Mouse (Mus musculus) 3134 (cell line): ENCODE measurements around the gene Trpv1.

Experiments
- DNase-seq: peaks from one replicate; pipeline ENCODE4 v3.0.0-alpha.2; 2011; ENCODE audit warnings: low spot score; ENCODE audit not compliant: insufficient read length; ENCODE audit errors: extremely low read depth

The Trpv1 gene

GRCm38 (mm10) chr11:73232513-73232912 is 1.6 kb upstream of the Trpv1 start:
- no peak for DNase-seq

DNA sequence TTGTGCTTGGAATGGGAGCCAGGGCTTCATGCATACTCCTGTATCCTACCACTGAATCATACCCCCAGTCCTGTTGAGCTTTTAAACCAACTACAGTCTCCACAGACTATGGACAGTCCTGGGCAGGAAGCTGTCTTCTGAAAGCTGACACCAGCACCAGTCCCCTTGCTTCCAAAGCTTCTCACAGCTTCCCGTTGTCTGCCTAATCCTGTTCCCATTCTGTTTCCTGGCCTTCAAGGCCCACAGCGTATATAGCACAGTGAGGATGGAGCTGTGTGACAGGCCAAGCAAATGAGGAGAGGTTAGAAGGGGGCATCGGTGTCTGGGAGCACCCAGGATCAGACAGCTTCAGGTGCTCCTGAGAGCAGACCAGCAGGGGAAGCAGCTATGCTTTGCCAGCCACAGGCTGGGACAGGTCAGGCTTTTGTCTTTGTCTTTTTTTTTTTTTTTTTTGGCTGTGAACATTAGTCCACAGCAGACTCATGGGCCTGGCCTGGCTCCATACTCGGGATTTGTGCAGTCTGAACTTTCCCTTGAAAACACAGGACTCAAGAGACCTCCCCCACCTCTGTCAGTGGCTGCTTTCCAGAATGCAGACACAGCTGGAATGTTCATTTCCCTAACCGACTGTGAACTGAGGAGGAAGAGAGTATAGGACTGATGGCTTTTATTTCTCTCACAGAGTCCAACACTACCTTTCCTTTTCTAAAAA is 2.1 kb downstream of the Trpv1 start:
- DNase-seq: no peak

DNA sequence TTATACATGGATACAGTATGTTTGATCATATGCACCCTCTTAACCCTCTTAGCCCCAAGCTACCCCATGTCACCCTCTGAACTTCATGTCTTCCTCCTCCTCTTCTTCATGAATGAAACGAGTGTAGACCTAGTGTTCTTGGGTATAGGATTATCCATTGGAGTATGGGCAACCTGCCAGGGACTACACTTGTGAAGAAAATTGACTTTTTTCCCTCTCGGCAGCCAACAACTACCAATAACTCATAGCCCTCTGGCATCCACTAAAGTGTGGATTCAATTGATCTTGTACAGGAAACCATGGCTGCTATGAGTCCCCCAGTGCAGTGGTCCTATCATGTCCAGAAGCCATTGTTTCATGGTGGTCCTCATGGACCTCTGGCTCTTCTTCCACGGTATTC is 2.6 kb downstream of the Trpv1 start:
- no peak for DNase-seq

DNA sequence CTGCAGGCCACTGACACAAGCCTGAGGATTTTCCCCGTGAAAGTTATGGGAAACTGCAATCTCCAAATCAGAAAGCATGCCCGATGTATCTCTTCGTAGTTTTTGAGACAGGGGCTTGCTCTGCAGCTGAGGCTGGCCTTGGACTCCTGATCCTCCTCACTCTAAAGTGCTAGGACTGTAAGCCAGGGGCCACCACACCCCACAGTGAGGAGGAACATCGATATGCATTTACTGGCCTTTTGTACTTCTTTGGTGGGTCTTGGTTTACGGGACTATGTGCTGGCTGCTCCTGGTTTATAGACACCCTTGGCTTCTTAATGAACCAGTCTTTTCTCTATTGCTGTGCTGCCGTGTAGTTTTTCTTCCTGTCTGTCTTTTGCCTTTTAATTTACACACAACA is 8.1 kb downstream of the Trpv1 start:
- DNase-seq: no peak

- no peak for DNase-seq
Measured at GRCm38 (mm10) chr11:73242777-73243176, 8.7 kb downstream of the Trpv1 start.

DNA sequence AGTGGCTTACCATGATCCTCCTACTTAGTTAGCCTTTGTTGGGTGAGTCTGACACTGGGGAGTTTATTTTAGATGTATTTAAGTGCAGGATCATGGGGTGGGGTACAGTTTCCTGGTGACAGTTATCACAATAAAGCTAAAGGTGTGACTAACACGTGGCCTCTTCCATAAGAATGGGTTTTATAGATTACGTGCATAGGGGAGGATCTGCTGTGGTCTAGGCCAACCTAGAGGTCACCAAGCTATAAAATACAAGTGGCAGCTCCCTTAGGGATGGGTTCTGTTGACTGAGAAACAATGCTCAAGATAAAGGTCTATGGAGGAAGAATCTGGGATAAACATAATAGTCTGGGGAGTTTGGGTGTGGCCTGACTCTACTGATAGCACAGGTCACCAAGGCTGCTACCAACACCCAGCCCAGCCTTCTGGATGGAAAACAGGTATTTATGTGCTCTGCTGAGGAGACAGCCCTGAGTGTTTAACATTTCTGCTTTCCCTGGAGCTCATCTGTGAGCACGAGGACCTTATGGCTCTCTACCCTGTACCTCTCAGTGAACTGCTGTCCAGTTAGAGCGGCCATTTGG is 23.4 kb downstream of the Trpv1 start:
- no peak for DNase-seq

DNA sequence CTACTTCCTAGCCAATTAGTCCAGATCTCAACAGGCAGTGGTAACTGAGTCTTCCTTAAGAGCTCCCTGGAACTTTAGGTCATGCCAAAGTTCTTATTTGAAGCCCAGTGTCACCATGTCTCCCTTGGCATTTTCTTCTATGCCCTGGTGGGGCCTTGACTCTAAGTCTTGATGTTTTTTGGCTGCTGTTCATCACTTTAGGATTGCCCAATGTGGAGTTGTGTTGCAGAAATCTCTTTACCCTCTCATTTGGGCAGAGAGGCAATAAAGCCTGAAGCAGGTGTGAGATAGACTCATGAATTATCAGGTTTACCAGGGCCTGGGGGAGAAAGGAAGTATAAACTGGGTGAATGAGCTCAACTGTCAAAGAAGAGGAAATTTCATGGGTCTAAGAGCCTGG is 24.6 kb downstream of the Trpv1 start:
- no peak for DNase-seq

DNA sequence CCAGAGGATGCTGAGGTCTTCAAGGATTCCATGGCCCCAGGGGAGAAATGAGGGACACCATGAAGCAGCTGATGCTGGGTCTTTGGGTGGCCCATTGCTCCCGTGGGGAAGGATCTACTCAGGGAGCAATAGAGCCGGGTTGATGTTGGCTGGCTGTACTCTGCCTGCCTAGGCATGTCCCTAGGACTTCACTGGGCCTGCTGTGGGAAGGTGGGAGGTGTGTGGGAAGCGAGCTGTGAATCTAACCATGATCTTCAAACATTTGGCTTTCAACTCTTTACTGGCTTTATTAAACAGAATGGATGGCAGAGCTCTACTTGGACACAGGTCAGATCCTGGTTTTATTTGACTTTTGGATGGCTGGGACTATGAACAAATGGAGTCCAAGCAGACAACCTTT is 26.4 kb downstream of the Trpv1 start:
- DNase-seq: no peak

- DNase-seq: no peak
Measured at GRCm38 (mm10) chr11:73261385-73261784, 27.3 kb downstream of the Trpv1 start.

GRCm38 (mm10) chr11:73267267-73267666 is 33.2 kb downstream of the Trpv1 start, which contains the start of gene Trpv3:
TSS of gene Trpv3 (plus strand) at chr11:73267388.
- DNase-seq: peak; percentile 30

GRCm38 (mm10) chr11:73274821-73275220 is 40.7 kb downstream of the Trpv1 start:
- DNase-seq: no peak

DNA sequence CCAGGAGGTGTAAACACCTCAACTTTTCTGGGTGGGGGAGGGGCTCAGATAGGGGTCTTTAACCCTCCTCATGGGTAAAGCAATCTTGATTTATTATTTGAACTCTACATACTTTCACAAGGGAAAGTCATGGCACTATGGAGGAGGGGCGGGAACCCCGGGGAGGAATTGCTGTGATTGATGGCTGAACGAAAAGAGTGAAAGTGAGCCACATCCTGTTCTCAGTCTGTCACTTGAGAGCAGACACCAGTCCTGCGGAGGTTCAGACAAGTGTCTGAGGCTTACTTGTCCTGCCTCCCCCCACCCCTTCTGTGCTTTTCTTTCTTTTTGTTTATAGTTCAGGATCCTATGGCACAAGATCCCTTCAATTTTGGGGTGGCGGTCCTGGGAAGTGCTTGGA is 46.6 kb downstream of the Trpv1 start:
- DNase-seq: no peak

- no peak for DNase-seq
Measured at GRCm38 (mm10) chr11:73281528-73282027, 47.5 kb downstream of the Trpv1 start.

DNA sequence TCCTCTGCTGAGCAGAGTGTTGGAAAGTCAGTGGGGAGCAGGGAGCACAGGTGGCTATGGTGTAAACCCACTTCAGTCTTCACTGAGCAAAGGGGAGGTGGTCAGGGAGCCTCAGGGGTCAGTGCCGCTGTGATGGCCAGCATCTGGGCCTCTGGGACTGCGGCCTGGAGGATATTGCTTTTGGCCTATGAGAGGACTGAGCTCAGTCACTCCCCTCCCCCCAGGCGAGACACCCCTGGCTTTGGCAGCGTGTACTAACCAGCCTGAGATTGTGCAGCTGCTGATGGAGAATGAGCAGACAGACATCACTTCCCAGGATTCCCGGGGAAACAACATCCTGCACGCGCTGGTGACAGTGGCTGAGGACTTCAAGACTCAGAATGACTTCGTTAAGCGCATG is 49.3 kb downstream of the Trpv1 start:
- no peak for DNase-seq

GRCm38 (mm10) chr11:73283926-73284325 is 49.8 kb downstream of the Trpv1 start:
- DNase-seq: peak; percentile 42

- peak; percentile 42 for DNase-seq
Measured at GRCm38 (mm10) chr11:73284351-73284750, 50.3 kb downstream of the Trpv1 start.

GRCm38 (mm10) chr11:73289621-73290020 is 55.5 kb downstream of the Trpv1 start:
- DNase-seq: no peak

GRCm38 (mm10) chr11:73303123-73303522 is 69.0 kb downstream of the Trpv1 start:
- no peak for DNase-seq
